Mouse (Mus musculus) fat pad, adult 2 months (tissue): ENCODE measurements around the gene Itpr1.
A peak's percentile ranks its signal among the peaks of the same experiment; 100 is the strongest.

Experiments used
- DNase-seq: peaks from one replicate; pipeline ENCODE4 v3.0.0-alpha.2; 2011; ENCODE audit warnings: low read depth, low spot score; ENCODE audit errors: extremely low read depth

Gene Itpr1

GRCm38 (mm10) chr6:108313997-108314396, 101.1 kb downstream of the Itpr1 start:
- no peak for DNase-seq

GRCm38 (mm10) chr6:108316268-108316824, 103.5 kb downstream of the Itpr1 start:
- no peak for DNase-seq

GRCm38 (mm10) chr6:108316951-108317350, 104.1 kb downstream of the Itpr1 start:
- DNase-seq = no peak

- no peak for DNase-seq
These were observed 108.8 kb downstream of the Itpr1 start for GRCm38 (mm10) chr6:108321653-108322052.

- DNase-seq = peak; percentile 68
These were observed 111.6 kb downstream of the Itpr1 start for GRCm38 (mm10) chr6:108324464-108325025.

- DNase-seq = no peak
These were observed 112.5 kb downstream of the Itpr1 start for GRCm38 (mm10) chr6:108325400-108325799.

GRCm38 (mm10) chr6:108325948-108326411, 113.1 kb downstream of the Itpr1 start:
- DNase-seq = no peak

- peak; percentile 25 for DNase-seq
These were observed 113.9 kb downstream of the Itpr1 start for GRCm38 (mm10) chr6:108326751-108327161.

- DNase-seq = no peak
These were observed 114.7 kb downstream of the Itpr1 start for GRCm38 (mm10) chr6:108327561-108327960.

GRCm38 (mm10) chr6:108328296-108328695, 115.4 kb downstream of the Itpr1 start:
- no peak for DNase-seq

- DNase-seq = no peak
These were observed 117.6 kb downstream of the Itpr1 start for GRCm38 (mm10) chr6:108330461-108330860.

- DNase-seq = no peak
These were observed 118.4 kb downstream of the Itpr1 start for GRCm38 (mm10) chr6:108331268-108331667.

GRCm38 (mm10) chr6:108334059-108334458, 121.2 kb downstream of the Itpr1 start:
- DNase-seq = no peak

- no peak for DNase-seq
These were observed 122.4 kb downstream of the Itpr1 start for GRCm38 (mm10) chr6:108335202-108335823.

GRCm38 (mm10) chr6:108336506-108336905, 123.6 kb downstream of the Itpr1 start:
- no peak for DNase-seq

GRCm38 (mm10) chr6:108337289-108337688, 124.4 kb downstream of the Itpr1 start:
- no peak for DNase-seq

- DNase-seq = no peak
These were observed 125.5 kb downstream of the Itpr1 start for GRCm38 (mm10) chr6:108338362-108338761.

GRCm38 (mm10) chr6:108342989-108343388, 130.1 kb downstream of the Itpr1 start:
- DNase-seq = no peak

- DNase-seq = no peak
These were observed 130.9 kb downstream of the Itpr1 start for GRCm38 (mm10) chr6:108343781-108344310.

- DNase-seq = no peak
These were observed 137.9 kb downstream of the Itpr1 start for GRCm38 (mm10) chr6:108350801-108351200.

GRCm38 (mm10) chr6:108351998-108352397, 139.1 kb downstream of the Itpr1 start:
- no peak for DNase-seq

- DNase-seq = no peak
These were observed 154.5 kb downstream of the Itpr1 start for GRCm38 (mm10) chr6:108367412-108367811.
